Mouse (Mus musculus) spleen, adult 2 months (tissue): ENCODE measurements around the gene Slc4a4.

Source experiments
- CTCF ChIP-seq: fragments of 200-500 bp; IDR thresholded peaks from 2 replicates; pipeline ENCODE4 v1.5.1; 2011; ENCODE audit warnings: mild to moderate bottlenecking, inconsistent platforms; ENCODE audit not compliant: insufficient read depth, insufficient read length, insufficient replicate concordance; ENCODE audit errors: extremely low read depth
- POLR2A ChIP-seq: fragments of 200-500 bp; IDR thresholded peaks from 2 replicates; pipeline ENCODE4 v1.6.1; 2011; ENCODE audit warnings: low read depth, low read length, inconsistent platforms

- TF ChIP-seq CTCF (no peak), POLR2A (no peak)
These were observed at the start of gene Slc4a4 for GRCm38 (mm10) chr5:88886668-88887555.
